Mouse (Mus musculus): Measurements from ENCODE around the gene Gm15319.
"Not testable (repeated sequence)": the region's sequence is repeated elsewhere in the genome, so short reads cannot be mapped to it uniquely, and the experiment has no call there.

Gm15319 gene

GRCm38 (mm10) chr8:20296803-20297702 lies 66.0 kb downstream of the Gm15319 start:
- DNase-seq, result peak; percentile 90

GRCm38 (mm10) chr8:20295881-20296280 lies 67.1 kb downstream of the Gm15319 start:
- not testable (repeated sequence) for DNase-seq

- DNase-seq, result not testable (repeated sequence)
These were observed 68.2 kb downstream of the Gm15319 start for GRCm38 (mm10) chr8:20294826-20295225.

- not testable (repeated sequence) for DNase-seq
These were observed 69.0 kb downstream of the Gm15319 start for GRCm38 (mm10) chr8:20293966-20294365.

- not testable (repeated sequence) for DNase-seq
These were observed 73.0 kb downstream of the Gm15319 start for GRCm38 (mm10) chr8:20290015-20290414.

GRCm38 (mm10) chr8:20288878-20289277 lies 74.1 kb downstream of the Gm15319 start:
- DNase-seq, result peak; percentile 5

- not testable (repeated sequence) for DNase-seq
These were observed 75.3 kb downstream of the Gm15319 start for GRCm38 (mm10) chr8:20287706-20288105.

All from lung, postnatal 36 days (tissue).